Mouse (Mus musculus): Measurements from ENCODE around the gene Trappc10. TPM values are rescaled to one million over a fixed set of nuclear protein-coding genes. Genes with fewer than 3 reads are reported as not detected.
A peak's percentile ranks its signal among the peaks of the same experiment; 100 is the strongest.

The Trappc10 gene
- polyA plus RNA-seq, 1 experiment from 2014 or later = 16.4 TPM

GRCm38 (mm10) chr10:78285409-78285808 is 41.0 kb upstream of the Trappc10 start:
- WGBS (ENCODE audit: insufficient replicate concordance) = 73% methylated on average over 6 of the region's 6 CpGs
- Histone ChIP-seq H3K9me3 (replicated peaks; ENCODE audit: control insufficient read depth, low read length) (no peaks in the 10 kb centered on the region), H3K9ac (ENCODE audit: low read depth, low read length) (no peak overlapping the region), H3K27ac (ENCODE audit: low read depth, low read length) (no peak overlapping the region), H3K4me3 (ENCODE audit: low read depth, low read length) (no peak overlapping the region), H3K36me3 (ENCODE audit: control insufficient read depth, insufficient read depth, low read length) (peaks cover 15% of the 10 kb centered on the region), H3K4me1 (ENCODE audit: control insufficient read depth, insufficient read depth, low read length) (no peaks in the 10 kb centered on the region), H3K4me2 (no peak overlapping the region), H3K27me3 (ENCODE audit: control insufficient read depth, insufficient read depth, low read length) (no peaks in the 10 kb centered on the region)
- ATAC-seq (replicated peaks; ENCODE audit: insufficient number of reproducible peaks, low FRiP score, low TSS enrichment) = no peak

DNA sequence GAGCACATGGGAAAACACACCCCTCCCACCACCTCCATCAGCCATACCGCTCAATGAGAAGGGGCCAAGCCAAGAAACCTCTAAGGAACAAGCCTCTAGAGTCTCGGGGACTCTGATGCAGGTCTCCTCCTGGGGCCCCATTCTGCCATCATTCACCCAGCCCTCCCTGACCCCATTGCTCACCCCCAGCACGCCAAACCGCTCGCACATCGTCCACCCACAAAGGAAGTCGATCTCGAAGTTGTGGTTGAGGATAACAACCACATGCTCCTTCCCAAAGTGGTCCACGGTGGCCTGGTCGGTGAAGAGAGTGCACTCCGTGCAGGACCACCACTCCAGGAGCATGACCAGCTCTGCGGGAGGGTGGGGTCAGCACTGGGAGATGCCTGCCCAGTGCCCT is 40.4 kb upstream of the Trappc10 start:
- Histone ChIP-seq H3K27ac (ENCODE audit: low read depth, low read length) (no peak overlapping the region), H3K4me2 (no peak overlapping the region), H3K4me1 (ENCODE audit: control insufficient read depth, insufficient read depth, low read length) (no peaks in the 10 kb centered on the region), H3K9me3 (replicated peaks; ENCODE audit: control insufficient read depth, low read length) (no peaks in the 10 kb centered on the region), H3K4me3 (ENCODE audit: low read depth, low read length) (no peak overlapping the region), H3K9ac (ENCODE audit: low read depth, low read length) (no peak overlapping the region), H3K27me3 (ENCODE audit: control insufficient read depth, insufficient read depth, low read length) (no peaks in the 10 kb centered on the region), H3K36me3 (ENCODE audit: control insufficient read depth, insufficient read depth, low read length) (peaks cover 15% of the 10 kb centered on the region)
- WGBS (ENCODE audit: insufficient replicate concordance) = 82% methylated on average over 12 of the region's 12 CpGs
- no peak for ATAC-seq (replicated peaks; ENCODE audit: insufficient number of reproducible peaks, low FRiP score, low TSS enrichment)

- H3K4me3 ChIP-seq (ENCODE audit: low read depth, low read length) = no peak overlapping the region
- H3K9me3 ChIP-seq (replicated peaks; ENCODE audit: control insufficient read depth, low read length) = no peaks in the 10 kb centered on the region
- H3K4me1 ChIP-seq (ENCODE audit: control insufficient read depth, insufficient read depth, low read length) = no peaks in the 10 kb centered on the region
- no peak for ATAC-seq (replicated peaks; ENCODE audit: insufficient number of reproducible peaks, low FRiP score, low TSS enrichment)
- H3K36me3 ChIP-seq (ENCODE audit: control insufficient read depth, insufficient read depth, low read length) = peaks cover 17% of the 10 kb centered on the region
- WGBS (ENCODE audit: insufficient replicate concordance) = 80% methylated on average over 4 of the region's 4 CpGs
- no peak overlapping the region for H3K27ac ChIP-seq (ENCODE audit: low read depth, low read length)
- H3K4me2 ChIP-seq = no peak overlapping the region
- no peak overlapping the region for H3K9ac ChIP-seq (ENCODE audit: low read depth, low read length)
- no peaks in the 10 kb centered on the region for H3K27me3 ChIP-seq (ENCODE audit: control insufficient read depth, insufficient read depth, low read length)
Measured at GRCm38 (mm10) chr10:78282411-78282810, 38.0 kb upstream of the Trappc10 start.

GRCm38 (mm10) chr10:78280486-78280885 is 36.0 kb upstream of the Trappc10 start:
- no peak overlapping the region for H3K27ac ChIP-seq (ENCODE audit: low read depth, low read length)
- no peak for ATAC-seq (replicated peaks; ENCODE audit: insufficient number of reproducible peaks, low FRiP score, low TSS enrichment)
- no peaks in the 10 kb centered on the region for H3K4me1 ChIP-seq (ENCODE audit: control insufficient read depth, insufficient read depth, low read length)
- no peak overlapping the region for H3K4me2 ChIP-seq
- no peaks in the 10 kb centered on the region for H3K9me3 ChIP-seq (replicated peaks; ENCODE audit: control insufficient read depth, low read length)
- H3K9ac ChIP-seq (ENCODE audit: low read depth, low read length) = no peak overlapping the region
- H3K36me3 ChIP-seq (ENCODE audit: control insufficient read depth, insufficient read depth, low read length) = peaks cover 12% of the 10 kb centered on the region
- no peak overlapping the region for H3K4me3 ChIP-seq (ENCODE audit: low read depth, low read length)
- WGBS (ENCODE audit: insufficient replicate concordance) = 86% methylated on average over 9 of the region's 9 CpGs
- no peaks in the 10 kb centered on the region for H3K27me3 ChIP-seq (ENCODE audit: control insufficient read depth, insufficient read depth, low read length)

GRCm38 (mm10) chr10:78279210-78279609 is 34.8 kb upstream of the Trappc10 start:
- no peak overlapping the region for H3K9ac ChIP-seq (ENCODE audit: low read depth, low read length)
- H3K4me2 ChIP-seq = no peak overlapping the region
- 0 out of 2 replicates have a peak, but pooled peaks have one; percentile 19 for ATAC-seq (replicated peaks; ENCODE audit: insufficient number of reproducible peaks, low FRiP score, low TSS enrichment)
- no peaks in the 10 kb centered on the region for H3K9me3 ChIP-seq (replicated peaks; ENCODE audit: control insufficient read depth, low read length)
- no peak overlapping the region for H3K27ac ChIP-seq (ENCODE audit: low read depth, low read length)
- no peaks in the 10 kb centered on the region for H3K4me1 ChIP-seq (ENCODE audit: control insufficient read depth, insufficient read depth, low read length)
- peaks cover 12% of the 10 kb centered on the region for H3K36me3 ChIP-seq (ENCODE audit: control insufficient read depth, insufficient read depth, low read length)
- no peaks in the 10 kb centered on the region for H3K27me3 ChIP-seq (ENCODE audit: control insufficient read depth, insufficient read depth, low read length)
- H3K4me3 ChIP-seq (ENCODE audit: low read depth, low read length) = no peak overlapping the region
- 54% methylated on average over 8 of the region's 8 CpGs for WGBS (ENCODE audit: insufficient replicate concordance)

DNA sequence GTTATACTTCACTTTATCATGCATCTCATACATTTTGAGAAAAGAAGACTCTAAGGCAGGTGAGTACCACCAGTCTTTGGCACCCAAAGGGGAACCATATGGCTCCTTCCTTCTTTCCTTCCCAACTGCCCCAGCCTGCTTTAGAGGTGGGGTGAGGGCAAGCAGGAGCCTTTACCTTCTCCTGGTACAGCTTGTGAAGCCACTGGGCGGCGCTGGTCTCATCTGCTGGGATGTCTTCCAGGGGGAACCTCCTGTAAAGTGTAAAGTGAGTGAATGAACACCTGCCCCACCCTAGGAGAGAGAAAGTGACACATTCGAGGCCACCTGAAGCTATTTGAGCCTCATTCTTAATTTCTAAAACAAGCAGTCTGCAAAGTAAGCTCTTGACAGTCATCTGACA is 33.4 kb upstream of the Trappc10 start:
- WGBS (ENCODE audit: insufficient replicate concordance) = 59% methylated on average over 3 of the region's 3 CpGs
- ATAC-seq (replicated peaks; ENCODE audit: insufficient number of reproducible peaks, low FRiP score, low TSS enrichment) = no peak
- Histone ChIP-seq H3K9me3 (replicated peaks; ENCODE audit: control insufficient read depth, low read length) (no peaks in the 10 kb centered on the region), H3K4me3 (ENCODE audit: low read depth, low read length) (no peak overlapping the region), H3K4me2 (no peak overlapping the region), H3K4me1 (ENCODE audit: control insufficient read depth, insufficient read depth, low read length) (peaks cover 12% of the 10 kb centered on the region), H3K36me3 (ENCODE audit: control insufficient read depth, insufficient read depth, low read length) (peaks cover 9% of the 10 kb centered on the region), H3K27ac (ENCODE audit: low read depth, low read length) (no peak overlapping the region), H3K27me3 (ENCODE audit: control insufficient read depth, insufficient read depth, low read length) (no peaks in the 10 kb centered on the region), H3K9ac (ENCODE audit: low read depth, low read length) (no peak overlapping the region)

GRCm38 (mm10) chr10:78276242-78276641 is 31.8 kb upstream of the Trappc10 start:
- WGBS (ENCODE audit: insufficient replicate concordance) = 93% methylated on average over 4 of the region's 4 CpGs

DNA sequence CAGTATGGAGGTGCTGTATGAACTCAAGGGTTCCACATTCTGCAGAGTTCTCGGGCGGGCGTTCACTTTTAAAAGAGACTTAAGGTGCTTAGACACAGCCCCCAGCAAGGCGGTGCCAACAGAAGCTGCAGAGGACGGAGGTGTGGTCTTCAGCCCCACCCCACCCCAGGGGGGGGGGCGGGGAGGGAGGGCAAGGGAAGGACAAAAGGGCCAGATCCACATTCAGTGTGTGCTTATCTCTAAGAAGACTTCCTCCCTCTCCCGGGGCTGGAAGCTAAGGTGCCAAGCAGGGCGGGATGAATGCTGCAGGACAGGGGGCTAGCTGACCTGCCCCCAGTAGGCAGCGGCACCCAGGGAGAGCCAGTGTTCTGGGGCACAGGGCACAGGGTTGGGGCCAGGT is 28.5 kb upstream of the Trappc10 start:
- H3K27ac ChIP-seq (ENCODE audit: low read depth, low read length) = no peak overlapping the region
- 0 out of 2 replicates have a peak, but pooled peaks cover 5% of the 10 kb centered on the region for H3K36me3 ChIP-seq (ENCODE audit: control insufficient read depth, insufficient read depth, low read length)
- peak; percentile 72 for ATAC-seq (replicated peaks; ENCODE audit: insufficient number of reproducible peaks, low FRiP score, low TSS enrichment)
- H3K4me3 ChIP-seq (ENCODE audit: low read depth, low read length) = no peak overlapping the region
- H3K4me2 ChIP-seq = peak overlapping the region; percentile 27; the same call in 1 of the 2 replicates
- H3K27me3 ChIP-seq (ENCODE audit: control insufficient read depth, insufficient read depth, low read length) = no peaks in the 10 kb centered on the region
- WGBS (ENCODE audit: insufficient replicate concordance) = 8% methylated on average over 9 of the region's 9 CpGs
- H3K9me3 ChIP-seq (replicated peaks; ENCODE audit: control insufficient read depth, low read length) = no peaks in the 10 kb centered on the region
- 0 out of 2 replicates have a peak overlapping the region, but pooled peaks have one; percentile 28 for H3K9ac ChIP-seq (ENCODE audit: low read depth, low read length)
- peaks cover 17% of the 10 kb centered on the region for H3K4me1 ChIP-seq (ENCODE audit: control insufficient read depth, insufficient read depth, low read length)

More at GRCm38 (mm10) chr10:78276242-78276641, 31.8 kb upstream of the Trappc10 start:
- no peak overlapping the region for H3K4me2 ChIP-seq
- no peaks in the 10 kb centered on the region for H3K9me3 ChIP-seq (replicated peaks; ENCODE audit: control insufficient read depth, low read length)
- ATAC-seq (replicated peaks; ENCODE audit: insufficient number of reproducible peaks, low FRiP score, low TSS enrichment) = no peak
- H3K36me3 ChIP-seq (ENCODE audit: control insufficient read depth, insufficient read depth, low read length) = peaks cover 6% of the 10 kb centered on the region; the same call in 1 of the 2 replicates
- no peaks in the 10 kb centered on the region for H3K27me3 ChIP-seq (ENCODE audit: control insufficient read depth, insufficient read depth, low read length)
- no peak overlapping the region for H3K27ac ChIP-seq (ENCODE audit: low read depth, low read length)
- no peak overlapping the region for H3K4me3 ChIP-seq (ENCODE audit: low read depth, low read length)
- H3K4me1 ChIP-seq (ENCODE audit: control insufficient read depth, insufficient read depth, low read length) = peaks cover 17% of the 10 kb centered on the region
- H3K9ac ChIP-seq (ENCODE audit: low read depth, low read length) = no peak overlapping the region

- H3K4me2 ChIP-seq = no peak overlapping the region
- no peak overlapping the region for H3K27ac ChIP-seq (ENCODE audit: low read depth, low read length)
- H3K9ac ChIP-seq (ENCODE audit: low read depth, low read length) = no peak overlapping the region
- 67% methylated on average over 3 of the region's 3 CpGs for WGBS (ENCODE audit: insufficient replicate concordance)
- no peak for ATAC-seq (replicated peaks; ENCODE audit: insufficient number of reproducible peaks, low FRiP score, low TSS enrichment)
- H3K36me3 ChIP-seq (ENCODE audit: control insufficient read depth, insufficient read depth, low read length) = no peaks in the 10 kb centered on the region
- H3K4me1 ChIP-seq (ENCODE audit: control insufficient read depth, insufficient read depth, low read length) = no peaks in the 10 kb centered on the region
- no peaks in the 10 kb centered on the region; the same call in 1 of the 2 replicates for H3K27me3 ChIP-seq (ENCODE audit: control insufficient read depth, insufficient read depth, low read length)
- no peaks in the 10 kb centered on the region for H3K9me3 ChIP-seq (replicated peaks; ENCODE audit: control insufficient read depth, low read length)
- H3K4me3 ChIP-seq (ENCODE audit: low read depth, low read length) = no peak overlapping the region
Measured at GRCm38 (mm10) chr10:78265881-78266280, 21.4 kb upstream of the Trappc10 start.

Measured in heart, embryonic 11.5 days (tissue).